Mouse (Mus musculus) hindbrain, postnatal 0 days (tissue): ENCODE measurements around the gene Ins2. TPM values are rescaled to one million over a fixed set of nuclear protein-coding genes. Genes with fewer than 3 reads are reported as not detected.

Experiments
- ATAC-seq: fragments of 200-750 bp; cut with Nextera tagmentation; 2 replicates; pipeline ENCODE4 v1.8.0; 2017; ENCODE audit warnings: mild to moderate bottlenecking, moderate TSS enrichment, moderate library complexity
- DNase-seq: peaks from one replicate; pipeline ENCODE4 v3.0.0-alpha.2; 2015; ENCODE audit warnings: low spot score
- H3K27ac ChIP-seq: fragments of 300-500 bp; sonication (generic); 2 replicates; pipeline ENCODE4 v1.5.1; 2014; ENCODE audit warnings: mild to moderate bottlenecking
- H3K27me3 ChIP-seq: fragments of 300-500 bp; sonication (generic); 2 replicates; pipeline ENCODE4 v1.6.1; 2014; ENCODE audit warnings: low read length, mixed read lengths; ENCODE audit not compliant: insufficient read depth
- H3K36me3 ChIP-seq: fragments of 300-500 bp; sonication (generic); 2 replicates; pipeline ENCODE4 v1.6.1; 2014; ENCODE audit warnings: low read length, mixed read lengths; ENCODE audit not compliant: insufficient read depth
- H3K4me1 ChIP-seq: fragments of 300-500 bp; sonication (generic); 2 replicates; pipeline ENCODE4 v1.6.1; 2014; ENCODE audit warnings: antibody characterized with exemption, low read length, mixed read lengths; ENCODE audit not compliant: insufficient read depth
- H3K4me2 ChIP-seq: fragments of 300-500 bp; sonication (generic); 2 replicates; pipeline ENCODE4 v1.6.1; 2014; ENCODE audit warnings: low read depth, mild to moderate bottlenecking, low read length, moderate library complexity, mixed read lengths
- H3K4me3 ChIP-seq: fragments of 300-500 bp; sonication (generic); 2 replicates; pipeline ENCODE4 v1.5.1; 2014; ENCODE audit warnings: low read length
- H3K9ac ChIP-seq: fragments of 300-500 bp; sonication (generic); replicated peaks from 2 replicates; pipeline ENCODE4 v1.6.1; 2014; ENCODE audit warnings: mild to moderate bottlenecking, low read length, moderate library complexity, mixed read lengths
- H3K9me3 ChIP-seq: fragments of 300-500 bp; sonication (generic); 2 replicates; pipeline ENCODE4 v1.6.1; 2016; ENCODE audit warnings: low read length, mixed read lengths
- CTCF ChIP-seq: IDR thresholded peaks from 2 replicates; pipeline ENCODE4 v1.5.1; 2016; ENCODE audit warnings: antibody characterized with exemption, control low read depth, low read depth
- WGBS: fragments of 180-500 bp; shearing (Covaris S2); extraction: QIAGEN DNeasy Blood & Tissue Kit; methylation state at CpG from one replicate; pipeline ENCODE4 v1.1.7; 2014; 5-methylcytosine and 5-hydroxymethylcytosine counted together
- polyA plus RNA-seq: library from polyadenylated mRNA; unstranded; fragments of >200 nt; fragmentation: Nextera tagmentation; extraction: Ambion mirVana; gene quantifications from 2 replicates; pipeline ENCODE4 v1.2.1, GENCODE M21; 2015
- total RNA-seq: library from RNA; depleted of rRNA; stranded (reverse); fragments of >200 nt; gene quantifications from 2 replicates; pipeline ENCODE4 v1.2.3, GENCODE M21; 2014

The Ins2 gene
- total and polyA plus RNA-seq, 2 experiments from 2014 or later: 2.7 TPM; not detected in 1

- no peaks in the 10 kb centered on the region for H3K4me1 ChIP-seq
- no peak overlapping the region for H3K9ac ChIP-seq
- H3K9me3 ChIP-seq: no peaks in the 10 kb centered on the region
- DNase-seq: peak; percentile 56
- 91% methylated on average over 1 of the region's 1 CpGs for WGBS
- no peak overlapping the region for H3K27ac ChIP-seq
- H3K4me2 ChIP-seq: no peak overlapping the region
- TF ChIP-seq CTCF: peak; percentile 50
- ATAC-seq: no peak
- H3K36me3 ChIP-seq: no peaks in the 10 kb centered on the region
- H3K4me3 ChIP-seq: no peak overlapping the region
- H3K27me3 ChIP-seq: peaks cover 8% of the 10 kb centered on the region; the same call in 1 of the 2 replicates
Measured at GRCm38 (mm10) chr7:142671067-142671466, 72.1 kb downstream of the Ins2 start.

- no peak within 1 kb of the TSS for H3K27ac ChIP-seq
Measured at GRCm38 (mm10) chr7:142669751-142670625, 73.2 kb downstream of the Ins2 start, which contains the start of gene Gm49394. Gm49394 (minus strand) TSS chr7:142669942.

GRCm38 (mm10) chr7:142668328-142668727 lies 74.9 kb downstream of the Ins2 start:
- DNase-seq (peak; percentile 31), ATAC-seq (no peak)
- Histone ChIP-seq H3K27me3 (peaks cover 29% of the 10 kb centered on the region), H3K4me2 (no peak overlapping the region), H3K4me3 (no peak overlapping the region), H3K4me1 (no peaks in the 10 kb centered on the region), H3K9me3 (no peaks in the 10 kb centered on the region), H3K27ac (no peak overlapping the region), H3K9ac (no peak overlapping the region), H3K36me3 (no peaks in the 10 kb centered on the region)
- 52% methylated on average over 1 of the region's 1 CpGs for WGBS
- TF ChIP-seq CTCF: no peak

More at GRCm38 (mm10) chr7:142669751-142670625, 73.2 kb downstream of the Ins2 start, which contains the start of gene Gm49394:
- Histone ChIP-seq H3K27me3 (peaks cover 16% of the 10 kb centered on the region; the same call in 1 of the 2 replicates), H3K4me2 (no peak within 1 kb of the TSS), H3K4me3 (no peak within 1 kb of the TSS), H3K36me3 (no peaks in the 10 kb centered on the region), H3K4me1 (no peaks in the 10 kb centered on the region), H3K9ac (no peak within 1 kb of the TSS), H3K9me3 (no peaks in the 10 kb centered on the region)
- WGBS: 87% methylated on average over 23 of the region's 23 CpGs
- no peak for TF ChIP-seq CTCF
- no peak for DNase-seq
- ATAC-seq: no peak

- ATAC-seq: no peak
- no peak for DNase-seq
- WGBS: 93% methylated on average over 18 of the region's 18 CpGs
Measured at GRCm38 (mm10) chr7:142667521-142667920, 75.7 kb downstream of the Ins2 start.

GRCm38 (mm10) chr7:142666659-142667058 lies 76.5 kb downstream of the Ins2 start, which contains the start of gene Igf2:
Igf2 (minus strand) TSS chr7:142666816.
- H3K9ac ChIP-seq: no peak within 1 kb of the TSS
- H3K36me3 ChIP-seq: no peaks in the 10 kb centered on the region
- no peaks in the 10 kb centered on the region for H3K4me1 ChIP-seq
- no peak for DNase-seq
- H3K9me3 ChIP-seq: no peaks in the 10 kb centered on the region
- H3K27ac ChIP-seq: no peak within 1 kb of the TSS
- TF ChIP-seq CTCF: no peak
- WGBS: 75% methylated on average over 2 of the region's 2 CpGs
- ATAC-seq: no peak
- no peak within 1 kb of the TSS for H3K4me2 ChIP-seq
- peaks cover 40% of the 10 kb centered on the region for H3K27me3 ChIP-seq
- no peak within 1 kb of the TSS for H3K4me3 ChIP-seq

More at GRCm38 (mm10) chr7:142667521-142667920, 75.7 kb downstream of the Ins2 start:
- Histone ChIP-seq H3K9me3 (no peaks in the 10 kb centered on the region), H3K27ac (no peak overlapping the region), H3K4me2 (no peak overlapping the region), H3K4me3 (no peak overlapping the region), H3K4me1 (no peaks in the 10 kb centered on the region), H3K9ac (no peak overlapping the region), H3K27me3 (peaks cover 37% of the 10 kb centered on the region), H3K36me3 (no peaks in the 10 kb centered on the region)
- no peak for TF ChIP-seq CTCF

- no peak for ATAC-seq
- no peak for DNase-seq
- Histone ChIP-seq H3K9me3 (no peaks in the 10 kb centered on the region), H3K4me1 (no peaks in the 10 kb centered on the region), H3K36me3 (no peaks in the 10 kb centered on the region), H3K4me3 (no peak overlapping the region), H3K27ac (no peak overlapping the region), H3K27me3 (peaks cover 41% of the 10 kb centered on the region), H3K4me2 (no peak overlapping the region), H3K9ac (no peak overlapping the region)
- WGBS: 64% methylated on average over 4 of the region's 4 CpGs
- TF ChIP-seq CTCF: no peak
Measured at GRCm38 (mm10) chr7:142666109-142666508, 77.1 kb downstream of the Ins2 start.
